Mouse (Mus musculus): ENCODE measurements around the gene Hoxb3. TPM values are rescaled to one million over a fixed set of nuclear protein-coding genes. Genes with fewer than 3 reads are reported as not detected.

The Hoxb3 gene
- 10 to 100 TPM; 19.4 to 61.4 (median 27.9) TPM for total RNA-seq (2022)

DNA sequence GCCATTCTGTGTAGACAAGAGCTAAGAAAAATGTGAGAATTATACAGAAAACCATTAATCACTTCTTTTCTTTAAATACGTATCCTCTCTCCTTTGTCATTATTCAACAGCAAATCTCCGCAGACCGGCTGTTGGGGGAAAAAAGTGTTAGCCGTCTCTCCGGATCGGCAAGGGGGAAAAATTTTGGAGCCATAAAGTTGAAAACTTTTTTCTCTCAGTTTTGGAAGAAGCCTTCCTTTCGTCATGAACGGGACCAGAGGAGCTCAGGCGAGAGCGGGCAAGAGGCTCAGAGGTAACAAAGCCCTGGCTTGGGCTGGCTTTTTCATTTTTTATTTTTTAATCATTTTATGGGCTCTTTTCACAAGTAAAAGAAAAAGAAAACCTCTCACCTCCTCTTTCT, at the start of gene Hoxb3:
Hoxb3 (plus strand) TSS at position 173 of the 400 bp plus-strand sequence.
- DNase-seq: no peak

DNA sequence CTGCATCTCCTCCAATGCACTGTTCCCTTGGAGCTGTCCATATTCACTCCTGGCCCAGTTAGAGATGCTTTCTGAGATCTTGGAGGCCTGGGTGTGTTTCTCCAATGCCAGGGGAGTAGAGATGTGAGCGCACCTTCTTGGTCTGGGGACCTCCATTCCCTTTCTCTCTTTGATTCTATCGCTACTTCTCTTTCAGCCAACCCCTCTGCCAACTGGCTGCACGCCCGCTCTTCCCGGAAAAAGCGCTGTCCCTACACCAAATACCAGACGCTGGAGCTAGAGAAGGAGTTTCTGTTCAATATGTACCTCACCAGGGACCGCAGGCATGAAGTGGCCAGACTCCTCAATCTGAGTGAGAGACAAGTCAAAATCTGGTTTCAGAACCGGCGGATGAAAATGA, 48.7 kb upstream of the Hoxb3 start:
- no peak for DNase-seq

DNA sequence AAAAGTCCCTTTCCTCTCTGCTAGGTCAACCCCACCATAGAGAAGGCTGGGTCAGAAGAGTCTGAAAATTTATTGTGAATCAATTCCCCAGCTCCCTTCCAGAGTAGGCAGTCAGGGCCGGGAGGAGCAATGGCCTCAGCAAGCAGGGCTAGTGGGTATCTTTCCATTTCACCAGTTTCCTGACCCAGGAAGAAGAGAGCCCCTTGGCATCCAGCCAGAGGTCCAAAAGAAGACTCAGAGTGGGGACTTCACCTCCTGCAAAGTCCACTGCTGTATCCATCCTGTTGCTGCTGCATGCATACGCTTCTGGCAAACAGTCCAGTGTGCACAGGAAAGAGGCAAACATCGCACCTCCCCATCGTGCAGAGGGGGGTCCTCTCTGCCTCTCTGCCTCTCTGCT, 47.2 kb upstream of the Hoxb3 start:
- no peak for DNase-seq

DNA sequence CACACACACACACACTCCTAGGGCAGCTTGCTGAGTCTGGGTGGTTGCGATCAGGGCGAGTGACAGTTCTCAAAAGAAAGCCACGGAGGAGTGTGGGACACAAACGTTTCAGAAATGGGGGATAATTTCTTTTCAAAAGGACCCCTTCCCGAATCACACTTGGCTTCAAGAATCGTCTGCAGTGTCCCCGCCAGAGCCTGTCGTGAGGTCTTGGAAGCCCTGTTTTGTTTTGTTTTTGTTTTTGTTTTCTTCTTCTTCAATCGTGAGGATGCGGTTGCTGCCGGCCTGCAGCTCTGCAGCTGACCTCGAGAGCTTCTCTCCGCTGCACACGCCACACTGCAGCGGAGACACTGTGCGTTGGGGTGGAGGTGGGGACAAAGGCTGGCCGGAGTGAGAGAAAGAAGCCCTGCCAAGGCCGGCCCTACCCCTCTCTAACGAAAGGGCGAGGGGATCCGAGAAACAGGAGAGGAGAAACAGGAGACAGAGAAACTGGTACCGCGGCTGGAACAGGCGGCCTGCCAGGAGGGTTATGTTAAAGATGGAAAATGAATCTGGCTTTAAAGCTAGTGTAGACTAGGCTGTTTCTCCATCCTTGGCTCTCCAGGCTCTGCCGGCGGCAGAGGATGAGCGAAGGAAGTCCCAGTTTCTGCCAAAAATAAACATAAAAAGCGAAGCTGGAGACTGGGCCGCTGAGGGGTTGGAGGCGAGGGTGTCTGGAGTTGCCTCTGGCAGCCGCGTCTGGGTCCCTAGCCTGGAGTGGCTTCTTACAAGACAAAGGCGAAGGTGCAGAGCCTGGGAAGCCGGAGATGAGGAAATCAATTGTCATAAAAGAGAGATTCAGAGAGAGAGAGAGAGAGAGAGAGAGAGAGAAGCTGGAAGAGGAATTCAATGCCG, 45.7 kb upstream of the Hoxb3 start:
- no peak for DNase-seq

DNA sequence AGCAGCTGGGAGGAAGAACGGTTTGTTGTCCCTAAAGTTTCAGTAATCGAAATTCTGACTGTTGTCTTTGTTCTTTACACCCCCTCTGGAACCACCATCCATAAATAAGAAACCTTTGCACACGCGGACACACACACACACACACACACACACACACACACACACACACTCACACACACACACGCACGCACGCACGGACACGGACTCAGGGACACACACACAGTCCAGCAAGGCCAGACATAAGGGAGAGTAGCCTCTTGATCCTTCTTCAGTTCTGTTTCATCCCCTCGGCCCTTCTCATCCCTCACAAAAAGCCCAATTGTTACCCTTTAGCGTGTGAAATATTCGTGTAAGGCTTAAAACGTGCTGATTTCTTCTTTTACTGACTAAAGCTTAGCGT, 44.8 kb upstream of the Hoxb3 start:
- no peak for DNase-seq

DNA sequence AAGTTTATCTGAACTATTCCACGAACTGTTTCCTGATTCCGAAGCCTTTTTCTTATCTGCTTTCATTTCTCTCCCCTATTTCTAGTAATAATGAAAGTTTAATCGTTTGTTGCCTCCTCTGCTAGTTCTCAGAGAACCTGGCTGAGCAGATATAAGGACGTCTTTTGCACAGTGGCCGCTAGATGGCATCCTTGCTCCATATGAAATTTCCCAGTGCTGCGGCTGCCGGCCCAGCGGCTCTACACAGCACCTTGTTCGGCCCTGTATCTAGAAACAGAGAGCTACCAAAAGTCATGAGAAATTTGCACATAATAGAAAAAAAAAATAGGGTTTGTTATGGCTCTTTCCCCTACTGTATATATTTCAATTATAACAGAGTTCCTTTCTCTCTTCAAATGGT, 44.4 kb upstream of the Hoxb3 start:
- DNase-seq: peak; percentile 86

DNA sequence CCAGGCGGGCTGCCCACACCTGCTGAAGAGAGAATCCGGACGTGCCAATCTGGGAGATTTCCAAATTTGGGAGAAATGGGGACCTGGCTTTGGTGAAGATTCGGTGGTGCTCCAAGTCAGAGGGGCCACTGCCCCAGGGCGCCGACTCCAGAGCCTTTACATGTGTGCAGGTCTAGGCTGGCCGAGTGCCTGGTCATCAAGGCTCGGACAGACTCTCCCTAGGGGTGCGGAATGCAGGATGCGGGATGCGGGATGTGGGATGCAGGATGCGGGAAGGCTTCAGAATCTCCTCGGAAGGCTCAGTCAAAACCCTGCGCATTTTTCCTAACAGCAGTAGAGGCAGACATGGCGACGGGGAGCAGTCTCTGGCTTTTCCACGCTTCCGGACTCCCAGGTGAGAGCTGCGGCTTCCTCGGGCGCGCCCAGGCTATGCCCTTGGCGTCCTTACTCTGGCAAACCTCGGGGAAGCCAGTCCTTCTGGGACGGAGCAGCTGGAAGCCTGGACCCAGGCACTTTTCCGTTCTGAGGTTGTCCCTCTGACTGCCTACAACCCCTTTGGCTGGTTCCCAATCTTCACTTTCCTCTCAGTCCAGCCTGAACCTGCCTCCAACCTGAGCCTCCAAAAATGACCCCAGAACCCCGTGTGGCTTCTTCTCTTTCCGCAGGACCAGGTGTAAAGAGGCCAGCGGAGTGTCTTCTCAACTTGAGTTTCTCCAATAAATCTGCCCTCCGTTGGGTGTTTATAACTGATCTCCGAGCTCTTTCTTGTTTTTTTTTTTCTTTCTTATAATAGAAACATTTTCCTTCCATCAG, 43.5 kb upstream of the Hoxb3 start:
- DNase-seq: no peak

DNA sequence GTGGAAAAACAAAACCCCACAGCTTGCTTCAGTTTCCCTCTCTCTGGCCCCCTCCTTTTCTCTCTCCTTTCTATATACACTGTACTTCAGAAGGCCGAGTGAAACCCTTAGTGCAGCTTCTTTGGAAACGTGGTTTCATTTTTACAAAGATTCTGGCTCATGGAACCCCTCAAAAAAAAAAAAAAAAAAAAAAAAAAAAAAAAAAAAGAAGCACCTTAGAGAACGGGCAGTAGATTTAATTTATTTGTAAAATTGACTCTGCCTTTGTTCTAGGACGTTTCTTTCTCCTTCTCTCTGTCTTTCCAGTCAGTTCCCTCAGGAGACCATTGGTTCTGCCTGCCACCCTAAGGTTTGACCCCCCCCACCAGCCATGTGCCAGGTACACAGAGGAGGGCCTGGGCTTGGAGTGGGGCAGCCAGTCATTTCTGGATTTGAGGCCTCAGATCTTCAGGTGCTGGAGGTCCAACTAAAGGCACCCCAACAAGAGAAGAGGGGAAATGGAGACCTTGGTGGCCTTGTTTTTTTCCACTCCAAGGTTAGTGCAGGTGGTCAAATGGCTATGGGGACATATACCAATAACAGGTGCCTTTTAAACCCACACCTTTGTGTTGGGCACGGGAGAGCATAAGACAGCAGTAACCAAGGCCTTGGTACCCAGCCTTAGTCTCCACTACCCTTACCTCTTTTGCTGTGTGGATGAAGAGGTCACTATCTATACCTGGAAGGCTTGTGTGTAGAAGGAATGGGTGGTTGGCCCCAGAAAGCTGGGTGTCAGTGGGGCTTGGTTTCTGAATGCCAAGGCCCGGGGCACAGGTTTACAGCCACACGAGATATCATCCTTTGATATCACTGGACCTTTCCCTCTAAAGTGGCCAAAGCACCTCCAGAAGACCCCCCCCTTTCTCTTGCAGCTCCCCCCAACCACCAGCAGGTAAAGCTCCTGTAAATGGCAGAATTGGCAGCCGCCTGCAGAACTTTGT, 42.4 kb upstream of the Hoxb3 start:
- DNase-seq: no peak

DNA sequence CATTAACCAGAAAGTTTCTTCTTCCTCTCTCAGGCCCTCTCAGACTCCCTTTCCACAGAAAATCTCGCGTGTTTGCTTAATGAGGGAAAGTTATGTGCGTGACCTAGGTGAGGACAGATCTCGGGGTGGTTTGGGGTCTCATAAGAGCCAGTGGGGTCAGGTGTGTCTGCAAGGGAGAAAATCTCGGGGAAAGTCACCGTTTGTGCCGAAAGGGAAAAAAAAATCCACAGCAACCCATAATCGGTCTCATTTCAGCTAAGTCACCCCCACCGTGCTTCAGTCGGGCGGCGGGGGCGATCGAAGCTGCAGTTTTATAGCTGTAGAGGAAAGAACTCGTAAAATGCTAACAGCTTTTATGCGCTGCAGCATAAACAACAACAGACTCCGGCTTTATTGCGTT, 41.7 kb upstream of the Hoxb3 start:
- no peak for DNase-seq

DNA sequence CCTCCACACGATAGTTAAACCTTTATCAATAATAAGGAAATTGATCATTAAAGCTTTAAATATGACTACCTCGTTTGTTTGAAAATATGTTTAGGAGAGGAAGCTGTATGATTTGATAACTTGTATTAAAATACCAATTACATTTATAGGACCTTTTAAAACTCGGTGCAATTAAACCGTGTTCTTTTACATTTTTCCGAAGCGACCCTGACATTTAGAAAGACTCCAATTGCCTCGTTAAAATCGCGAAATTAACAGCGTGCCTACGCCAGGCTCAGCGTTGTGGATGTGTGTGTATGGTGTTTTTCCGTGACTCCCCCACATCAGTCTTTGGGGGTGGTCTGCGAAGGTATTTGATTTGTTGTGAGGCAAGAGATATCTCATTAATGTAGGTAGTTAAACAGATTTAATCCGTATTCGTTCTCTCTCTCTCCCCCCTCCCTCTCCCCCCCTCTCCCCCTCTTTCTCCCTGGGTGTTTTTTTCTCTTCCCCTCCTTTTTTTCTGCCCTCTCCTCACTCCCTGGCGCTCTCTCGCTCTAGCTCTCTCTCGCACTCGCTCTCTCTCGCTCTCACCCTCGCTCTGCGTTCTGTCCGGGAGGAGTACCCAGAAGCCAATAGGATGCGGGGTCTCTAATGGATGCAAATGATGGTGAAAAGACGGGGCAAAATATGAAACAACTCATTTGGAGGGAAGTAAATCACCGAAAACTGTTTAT, 41.1 kb upstream of the Hoxb3 start, which contains the start of gene Hoxb8:
Hoxb8 (plus strand) TSS at position 51 of the 716 bp plus-strand sequence.
- DNase-seq: no peak

DNA sequence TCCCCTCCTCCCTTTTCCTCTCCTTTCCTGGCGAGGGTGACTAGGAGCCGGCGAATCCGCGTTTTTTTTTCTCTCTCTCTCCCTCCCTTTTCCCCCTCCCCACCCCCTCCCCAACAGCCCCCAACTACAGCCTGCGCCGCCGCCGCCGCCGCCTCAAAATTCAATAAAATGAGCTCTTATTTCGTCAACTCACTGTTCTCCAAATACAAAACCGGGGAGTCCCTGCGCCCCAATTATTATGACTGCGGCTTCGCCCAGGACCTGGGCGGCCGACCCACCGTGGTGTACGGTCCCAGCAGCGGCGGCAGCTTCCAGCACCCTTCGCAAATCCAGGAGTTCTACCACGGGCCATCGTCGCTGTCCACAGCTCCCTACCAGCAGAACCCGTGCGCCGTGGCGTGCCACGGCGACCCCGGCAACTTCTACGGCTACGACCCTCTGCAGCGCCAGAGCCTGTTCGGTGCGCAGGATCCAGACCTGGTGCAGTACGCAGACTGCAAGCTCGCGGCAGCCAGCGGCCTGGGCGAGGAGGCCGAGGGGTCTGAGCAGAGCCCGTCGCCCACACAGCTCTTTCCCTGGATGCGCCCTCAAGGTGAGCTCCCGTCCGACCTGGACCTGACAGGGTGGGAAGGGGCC, 40.2 kb upstream of the Hoxb3 start:
- no peak for DNase-seq

DNA sequence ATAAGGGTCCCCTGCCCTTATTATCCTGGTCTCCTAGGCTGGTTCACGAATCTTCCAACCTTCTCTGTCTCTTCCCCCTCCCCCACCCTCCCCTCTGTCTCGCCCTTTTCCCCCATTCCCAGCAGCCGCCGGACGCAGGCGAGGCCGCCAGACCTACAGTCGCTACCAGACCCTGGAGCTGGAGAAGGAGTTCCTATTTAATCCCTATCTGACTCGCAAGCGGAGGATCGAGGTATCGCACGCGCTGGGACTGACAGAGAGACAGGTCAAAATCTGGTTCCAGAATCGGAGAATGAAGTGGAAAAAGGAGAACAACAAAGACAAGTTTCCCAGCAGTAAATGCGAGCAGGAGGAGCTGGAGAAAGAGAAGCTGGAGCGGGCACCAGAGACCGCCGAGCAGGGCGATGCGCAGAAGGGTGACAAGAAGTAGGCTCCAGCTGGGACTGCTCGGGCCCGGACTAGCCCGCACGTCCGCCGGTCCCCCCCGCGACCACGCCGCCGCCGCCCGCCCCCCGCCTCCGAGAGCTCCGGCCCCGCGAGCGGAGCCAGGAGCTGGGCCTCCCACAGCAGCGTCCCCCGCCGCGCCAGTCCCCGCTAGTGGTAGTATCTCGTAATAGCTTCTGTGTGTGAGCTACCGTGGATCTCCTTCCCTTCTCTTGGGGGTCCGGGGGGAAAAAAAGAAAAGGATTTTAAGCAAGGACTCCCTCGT, 38.9 kb upstream of the Hoxb3 start:
- no peak for DNase-seq

DNA sequence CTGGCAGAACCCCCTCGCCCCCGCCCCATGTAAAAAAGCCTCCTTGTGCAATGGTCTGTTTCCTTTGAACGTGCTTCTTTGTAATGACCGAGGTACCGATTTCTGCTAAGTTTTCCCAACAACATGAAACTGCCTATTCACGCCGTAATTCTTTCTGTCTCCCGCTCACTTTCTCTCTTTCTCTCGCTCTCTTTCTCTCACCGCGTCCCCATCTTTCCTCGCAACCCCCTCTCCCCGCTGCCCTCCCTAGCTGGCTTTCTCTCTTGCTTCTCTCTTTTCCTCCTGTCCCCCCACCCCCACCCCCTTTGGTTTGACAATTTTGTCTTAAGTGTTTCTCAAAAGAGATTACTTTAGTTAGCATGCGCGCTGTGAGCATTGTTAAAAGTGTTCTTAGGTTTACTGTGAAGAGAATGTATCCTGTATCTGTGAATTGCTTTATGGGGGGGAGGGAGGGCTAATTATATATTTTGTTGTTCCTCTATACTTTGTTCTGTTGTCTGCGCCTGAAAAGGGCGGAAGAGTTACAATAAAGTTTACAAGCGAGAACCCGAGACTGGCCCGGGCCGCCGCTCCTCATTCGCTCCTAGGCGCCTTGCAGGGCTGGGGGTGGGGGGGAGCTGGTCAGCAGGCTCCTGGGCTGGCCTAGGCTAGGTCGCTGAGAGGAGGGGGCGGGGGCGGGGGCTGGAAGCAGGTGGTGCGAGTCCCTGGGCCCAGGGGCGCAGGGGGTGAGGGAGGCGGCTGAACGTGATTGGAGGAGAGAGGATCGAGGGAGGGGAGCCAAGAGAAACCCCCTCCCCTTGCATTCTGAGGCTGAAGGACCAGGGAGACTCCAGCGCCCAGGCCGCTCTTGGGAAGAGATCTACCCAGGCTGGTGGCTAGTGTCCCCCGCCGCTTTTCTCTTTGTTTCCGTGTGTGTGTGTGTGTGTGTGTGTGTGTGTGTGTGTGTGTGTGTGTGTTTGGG, 38.1 kb upstream of the Hoxb3 start:
- DNase-seq: peak; percentile 80

DNA sequence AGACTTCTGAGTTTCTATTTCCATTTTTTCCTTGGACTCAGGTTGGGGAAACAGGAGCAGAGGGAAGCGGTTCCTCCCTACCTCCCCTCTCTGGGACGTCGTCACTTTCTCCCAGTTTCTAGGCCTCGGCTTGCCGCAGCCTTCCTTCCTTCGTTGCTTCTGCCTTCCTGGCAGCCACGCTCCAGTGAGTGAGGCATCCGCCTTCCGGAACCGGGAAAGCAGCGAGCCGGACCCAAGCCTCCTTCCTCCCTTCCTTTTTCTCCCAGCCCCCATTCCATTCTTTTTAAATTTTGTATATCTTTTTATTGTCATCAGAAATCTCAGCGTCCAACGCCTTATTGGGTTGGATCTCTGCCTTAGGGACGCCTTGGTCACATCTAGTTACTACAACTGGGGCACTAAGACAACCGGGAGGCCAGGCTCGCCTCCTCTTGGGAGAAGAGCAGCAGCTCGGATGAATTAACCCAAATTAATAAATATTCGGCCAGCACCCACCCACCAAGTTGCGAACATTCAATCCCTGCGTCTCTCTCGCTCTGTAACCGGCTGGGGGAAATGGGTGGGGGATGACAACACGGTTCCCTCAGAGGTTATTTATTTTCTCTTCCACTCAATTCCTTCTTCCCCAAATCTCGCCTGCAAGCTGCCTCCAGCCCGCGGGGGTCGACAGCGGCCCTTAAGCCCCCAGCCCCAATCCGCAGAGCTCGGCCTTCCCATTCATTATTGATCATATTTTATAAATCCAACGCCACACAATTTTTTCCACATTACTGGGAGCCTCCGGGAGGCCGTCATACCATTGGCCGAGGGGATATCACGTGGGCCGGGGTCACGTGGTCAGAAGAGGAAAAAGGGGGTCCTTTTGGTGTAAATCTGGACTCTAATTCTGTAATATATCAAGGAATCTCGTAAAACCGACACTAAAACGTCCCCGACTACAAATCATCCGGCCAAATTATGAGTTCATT, 37.1 kb upstream of the Hoxb3 start, which contains the start of gene Hoxb7:
Hoxb7 (plus strand) TSS at position 853 of the 968 bp plus-strand sequence.
- peak; percentile 84 for DNase-seq

DNA sequence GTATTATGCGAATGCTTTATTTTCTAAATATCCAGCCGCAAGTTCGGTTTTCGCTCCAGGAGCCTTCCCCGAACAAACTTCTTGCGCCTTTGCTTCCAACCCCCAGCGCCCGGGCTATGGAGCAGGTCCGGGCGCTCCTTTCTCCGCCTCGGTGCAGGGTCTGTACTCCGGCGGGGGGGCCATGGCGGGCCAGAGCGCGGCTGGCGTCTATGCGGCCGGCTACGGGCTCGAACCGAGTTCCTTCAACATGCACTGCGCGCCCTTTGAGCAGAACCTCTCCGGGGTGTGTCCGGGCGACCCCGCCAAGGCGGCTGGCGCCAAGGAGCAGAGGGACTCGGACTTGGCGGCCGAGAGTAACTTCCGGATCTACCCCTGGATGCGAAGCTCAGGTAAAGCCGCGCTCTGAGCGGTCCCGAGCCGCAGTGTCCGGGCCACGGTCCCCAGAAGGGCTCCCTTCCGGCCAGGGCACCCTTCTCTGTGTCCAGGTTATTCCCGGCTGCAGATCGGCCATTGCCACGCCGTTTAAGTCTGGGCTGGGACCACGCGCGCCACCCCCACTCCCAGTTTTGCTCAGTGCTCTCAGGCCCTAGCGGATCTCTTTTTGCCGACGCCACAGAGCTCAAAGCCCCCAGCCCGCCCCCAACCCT, 36.3 kb upstream of the Hoxb3 start:
- no peak for DNase-seq

DNA sequence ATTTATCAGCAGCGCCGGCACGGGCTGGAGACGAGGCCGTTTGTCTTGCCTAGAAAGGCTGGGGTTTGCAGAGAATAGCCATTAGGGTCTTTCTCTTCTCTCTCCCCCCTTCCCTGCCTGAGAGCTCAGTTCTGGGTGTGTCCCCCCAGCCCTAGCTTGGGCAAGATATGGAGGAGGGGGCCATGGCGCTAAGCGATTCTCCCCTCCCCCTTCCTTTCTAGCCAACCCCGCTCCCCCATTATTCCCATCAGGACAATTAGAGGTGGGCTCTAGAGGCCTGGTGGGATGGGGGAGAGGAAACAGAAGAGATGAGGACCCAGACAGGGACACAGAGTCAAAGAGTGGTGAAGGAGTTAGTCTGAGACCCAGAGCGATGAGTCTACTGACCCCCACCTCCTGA, 35.7 kb upstream of the Hoxb3 start:
- no peak for DNase-seq
